ENCODE assay signal across 9 mouse cellular contexts in the genomic region with DNA sequence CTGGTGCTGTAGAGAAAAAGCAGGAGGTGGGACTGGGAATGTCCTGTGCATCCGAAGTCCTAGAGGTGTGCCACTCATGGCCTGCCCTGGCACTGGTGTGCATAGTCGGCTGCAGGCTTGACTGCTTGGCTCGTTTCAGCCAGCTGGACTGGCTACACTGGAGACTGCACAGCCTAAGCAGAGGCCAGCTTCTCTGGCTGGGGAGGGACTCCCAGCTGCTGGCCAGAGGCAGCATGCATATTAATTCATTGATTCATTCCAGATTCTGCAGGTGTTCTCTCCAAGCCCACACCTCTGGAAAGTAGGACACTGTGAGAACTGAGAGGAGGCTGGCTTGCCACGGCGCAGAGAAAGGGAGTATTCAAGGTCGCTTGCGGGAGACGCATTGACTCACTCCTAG.
DNase-seq lines count a peak whose midpoint lies in the region; TF ChIP-seq lines count a peak whose summit lies in the region.
"Had no signal": no experiment of that assay in that cellular context is flagged by ENCODE, and none has a peak within 500 bp of the region (broad histone marks: within the 10 kb centered on the region; RNA-seq: fewer than 3 reads in every experiment).

No protein-coding gene starts in this region.

- TF ChIP-seq POLR2A in heart, adult 2 months (IDR thresholded peaks at IDR 0.05; ENCODE audit: insufficient read depth, low read depth, low read length): no peak

- peak; percentile 10 to 23 for DNase-seq in heart, postnatal 10 days
- DNase-seq in heart, adult 2 months: no peak
- DNase-seq in brain, adult 2 months (ENCODE audit: low read depth, low spot score): peak; percentile 70
- DNase-seq in cerebellum, adult 8-10 months: peak; percentile 24
- DNase-seq in kidney, postnatal 10 days: peak; percentile 21
- no peak for DNase-seq in urinary bladder, adult 18-20 months (ENCODE audit: low spot score in 2 of 2)
- DNase-seq in thymus, postnatal 36 days: no peak
- DNase-seq: thymus, postnatal 14 days had no signal

- intact Hi-C loops in heart, postnatal 10 days (cut with DNase I): no loop called here
- intact Hi-C loops in heart, adult 2 months (cut with DNase I): loop anchor here (10.0 kb wide), 1 partner anchor 433 kb away; no protein-coding TSS in a partner anchor

- TF ChIP-seq CTCF in heart, adult 2 months (IDR thresholded peaks at IDR 0.05): no peak

- H3K79me2 ChIP-seq in heart, adult 2 months (replicated peaks; ENCODE audit: control insufficient read depth, insufficient read depth, low read length): no peaks in the 10 kb centered on the region

- H3K4me1 ChIP-seq in heart, adult 2 months (ENCODE audit: control insufficient read depth, insufficient read depth, low read length): no peaks in the 10 kb centered on the region

- H3K27me3 ChIP-seq in heart, adult 2 months (ENCODE audit: control insufficient read depth, insufficient read depth, low read length): no peaks in the 10 kb centered on the region

- H3K27ac ChIP-seq in heart, adult 2 months: no peak overlapping the region

- H3K4me3 ChIP-seq in heart, adult 2 months: no peak overlapping the region

- no peaks in the 10 kb centered on the region for H3K36me3 ChIP-seq in heart, adult 2 months (ENCODE audit: control insufficient read depth, insufficient read depth, low read length)

- H3K9ac ChIP-seq in heart, adult 2 months (ENCODE audit: low read depth, low read length): no peak overlapping the region
- H3K9ac ChIP-seq: lung, embryonic 14.5 days had no signal

- no peak for TF ChIP-seq EP300 in heart, adult 2 months (IDR thresholded peaks at IDR 0.05; ENCODE audit: insufficient read depth, low read depth, low read length)

- 56% methylated on average over 8 of the region's 8 CpGs for WGBS in heart, adult 2 months

Comparison
In these comparisons a context has a peak if more than half of its experiments do, and no peak if none do; other contexts are left out.
1. DNase-seq: peak in heart, postnatal 10 days (2 of 2), brain, adult 2 months (single experiment), cerebellum, adult 8-10 months (single experiment) and kidney, postnatal 10 days (single experiment); none in heart, adult 2 months (0 of 2), urinary bladder, adult 18-20 months (0 of 2) and thymus, postnatal 36 days (0 of 2).